Mouse (Mus musculus) E14TG2a.4 (cell line): Measurements from ENCODE around the gene Pccb.

Experiments
- CTCF ChIP-seq: conservative IDR thresholded peaks from 2 replicates; pipeline ENCODE4 v1.5.1; 2014; ENCODE audit warnings: low read length
- NANOG ChIP-seq: IDR thresholded peaks from 2 replicates; pipeline ENCODE4 v1.6.1; 2014; ENCODE audit warnings: borderline replicate concordance, low read length, mixed read lengths

DNA sequence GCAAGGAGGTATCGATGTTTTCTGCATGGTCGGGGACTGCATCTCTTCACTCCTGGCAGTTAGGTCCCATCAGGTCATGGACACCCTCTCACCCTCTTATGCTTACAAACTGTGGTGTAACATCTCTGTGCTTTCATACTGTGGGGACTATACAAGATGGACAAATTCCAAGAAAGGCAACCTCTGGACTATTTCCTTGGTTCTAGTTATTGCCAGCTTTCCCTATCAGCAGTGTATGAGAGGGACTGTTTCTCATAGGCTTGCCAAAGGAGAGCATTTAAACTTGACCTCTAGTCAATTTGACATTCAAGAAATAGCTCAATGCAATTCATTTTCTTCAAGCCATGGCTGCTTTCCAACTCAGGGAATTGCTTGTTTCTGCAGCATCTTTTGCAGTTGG is 43.4 kb downstream of the Pccb start:
- no peak for TF ChIP-seq CTCF
- no peak for TF ChIP-seq NANOG
